Mouse (Mus musculus) lung, embryonic 16.5 days (tissue): ENCODE data around the gene Cdadc1. TPM values are rescaled to one million over a fixed set of nuclear protein-coding genes. Genes with fewer than 3 reads are reported as not detected.

ENCODE experiments used
- ATAC-seq: fragments of 200-750 bp; cut with Nextera tagmentation; 2 replicates; pipeline ENCODE4 v1.8.0; 2017; ENCODE audit warnings: low read depth, mild to moderate bottlenecking, moderate library complexity
- H3K27ac ChIP-seq: fragments of 300-500 bp; sonication (generic); 2 replicates; pipeline ENCODE4 v1.5.1; 2014; ENCODE audit warnings: mild to moderate bottlenecking, control low read depth, low read length
- H3K27me3 ChIP-seq: fragments of 300-500 bp; sonication (generic); 2 replicates; pipeline ENCODE4 v1.6.1; 2014; ENCODE audit warnings: low read depth, low read length, mixed read lengths; ENCODE audit not compliant: control insufficient read depth, insufficient read depth
- H3K36me3 ChIP-seq: fragments of 300-500 bp; sonication (generic); 2 replicates; pipeline ENCODE4 v1.6.1; 2014; ENCODE audit warnings: low read length; ENCODE audit not compliant: control insufficient read depth, insufficient read depth
- H3K4me1 ChIP-seq: fragments of 300-500 bp; sonication (generic); replicated peaks from 2 replicates; pipeline ENCODE4 v1.6.1; 2014; ENCODE audit warnings: low read length, mixed read lengths; ENCODE audit not compliant: control insufficient read depth, insufficient read depth
- H3K4me2 ChIP-seq: fragments of 300-500 bp; sonication (generic); 2 replicates; pipeline ENCODE4 v1.6.1; 2014; ENCODE audit warnings: low read depth, low read length, control low read depth
- H3K4me3 ChIP-seq: fragments of 300-500 bp; sonication (generic); 2 replicates; pipeline ENCODE4 v1.5.1; 2014; ENCODE audit warnings: mild to moderate bottlenecking, low read length, control low read depth
- H3K9ac ChIP-seq: fragments of 300-500 bp; sonication (generic); 2 replicates; pipeline ENCODE4 v1.6.1; 2014; ENCODE audit warnings: low read length, control low read depth
- H3K9me3 ChIP-seq: fragments of 300-500 bp; sonication (generic); 2 replicates; pipeline ENCODE4 v1.6.1; 2016; ENCODE audit warnings: low read length; ENCODE audit not compliant: control insufficient read depth
- WGBS: fragments of 180-500 bp; shearing (Covaris S2); extraction: QIAGEN DNeasy Blood & Tissue Kit; methylation state at CpG from one replicate; pipeline ENCODE4 v1.1.7; 2014; 5-methylcytosine and 5-hydroxymethylcytosine counted together
- polyA plus RNA-seq: library from polyadenylated mRNA; unstranded; fragments of >200 nt; fragmentation: Nextera tagmentation; extraction: Ambion mirVana; gene quantifications from 2 replicates; pipeline ENCODE4 v1.2.1, GENCODE M21; 2015

Gene Cdadc1
- polyA plus RNA-seq = 35.3 and 41.2 TPM in 2 replicates

DNA sequence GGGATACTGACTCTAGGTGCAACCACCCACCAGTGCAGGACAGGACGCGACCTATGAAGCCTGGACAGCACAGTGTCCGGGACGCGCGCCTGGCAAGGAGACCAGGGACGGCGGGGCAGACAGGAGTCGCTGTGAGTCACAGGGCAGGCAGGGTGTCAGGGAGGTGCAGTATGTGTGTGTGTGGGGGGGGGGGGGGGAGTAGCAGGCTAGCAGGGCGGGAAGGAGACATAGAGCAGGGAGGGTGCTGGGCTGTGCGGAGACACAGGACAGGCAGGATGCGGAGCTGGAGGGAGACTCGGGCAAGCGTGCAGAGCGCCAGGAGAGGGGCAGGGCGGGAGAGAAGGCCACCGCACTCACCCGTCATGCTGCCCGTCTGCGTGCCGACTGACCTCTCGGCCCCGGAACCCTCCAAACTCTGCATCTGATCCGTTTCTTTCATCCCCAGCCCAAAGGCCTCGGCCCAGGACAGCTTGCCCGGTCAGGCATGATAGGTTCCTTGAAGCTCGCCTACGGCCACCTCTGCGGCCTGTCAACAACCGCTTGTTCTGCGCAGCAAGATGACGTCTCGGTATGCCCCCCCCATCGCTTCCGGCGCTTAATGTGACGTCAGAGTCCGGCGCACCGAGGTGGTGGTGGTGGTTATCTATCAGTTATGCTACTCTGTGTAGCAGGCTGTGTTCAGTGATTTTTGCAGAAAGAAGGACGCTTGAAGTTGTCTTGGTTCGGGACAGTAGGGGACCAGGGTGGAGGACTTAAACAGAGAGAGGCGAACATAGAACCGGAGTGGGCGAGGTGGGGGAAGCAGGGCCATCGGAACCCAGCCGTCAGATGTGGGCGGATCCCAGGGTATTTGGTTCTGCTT is at the start of gene Cdadc1:
TSS of gene Cdadc1 (minus strand) at position 562 of the 862 bp plus-strand sequence.
- Histone ChIP-seq H3K36me3 (peaks cover 6% of the 10 kb centered on the region), H3K4me1 (peaks cover 11% of the 10 kb centered on the region), H3K27ac (peak within 1 kb of the TSS; percentile 35; the same call in 1 of the 2 replicates), H3K4me3 (peak within 1 kb of the TSS; percentile 81), H3K9me3 (no peaks in the 10 kb centered on the region), H3K9ac (peak within 1 kb of the TSS; percentile 83), H3K27me3 (no peaks in the 10 kb centered on the region), H3K4me2 (peak within 1 kb of the TSS; percentile 83)
- under 1% methylated on average over 37 of the region's 48 CpGs for WGBS
- peak; percentile 91 for ATAC-seq

DNA sequence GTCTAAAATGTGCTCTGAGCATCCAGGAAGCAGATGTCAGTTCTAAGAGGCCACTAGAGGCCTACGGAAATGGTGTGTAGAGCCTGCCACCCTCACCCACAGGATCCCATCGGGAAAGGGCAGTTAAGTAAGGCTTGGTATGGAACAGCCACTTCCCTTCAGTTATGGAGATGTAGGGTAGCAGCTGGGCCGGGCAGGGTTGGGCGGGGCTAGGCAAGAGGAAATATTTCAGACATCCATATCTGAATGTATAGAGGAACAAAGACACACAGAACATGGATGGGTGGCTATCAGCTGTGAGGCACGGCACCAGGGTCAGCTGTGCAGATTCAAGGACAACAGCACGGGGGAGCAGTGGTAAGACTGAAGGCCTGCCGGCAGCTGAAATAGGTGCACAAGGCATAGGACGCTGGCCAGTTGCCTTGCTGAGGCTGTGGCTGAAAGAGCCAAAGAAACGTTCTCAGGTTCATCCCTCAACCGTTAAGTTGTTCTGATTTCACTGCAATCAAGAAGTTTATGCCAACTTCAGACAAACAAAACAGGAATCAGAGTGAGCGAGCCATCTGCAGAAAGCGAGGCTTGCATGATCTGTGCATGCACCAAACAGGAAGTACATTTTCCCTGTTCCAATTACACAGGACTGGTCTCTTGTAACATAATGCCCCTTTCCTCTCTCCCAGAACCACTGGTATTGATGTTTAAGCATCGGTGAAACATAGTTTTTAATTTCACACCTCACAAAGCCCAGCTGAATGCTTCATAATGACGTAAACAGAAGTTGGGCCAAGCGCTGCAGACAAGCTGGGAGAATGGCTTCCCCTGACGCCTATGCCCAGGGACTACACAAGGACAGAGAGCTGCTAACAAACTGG is 49.3 kb upstream of the Cdadc1 start:
- no peak overlapping the region for H3K4me2 ChIP-seq
- H3K9me3 ChIP-seq = no peaks in the 10 kb centered on the region
- no peak for ATAC-seq
- WGBS = 51% methylated on average over 16 of the region's 16 CpGs
- H3K9ac ChIP-seq = no peak overlapping the region
- no peaks in the 10 kb centered on the region for H3K36me3 ChIP-seq
- H3K27me3 ChIP-seq = no peaks in the 10 kb centered on the region
- H3K27ac ChIP-seq = no peak overlapping the region
- H3K4me1 ChIP-seq = peaks cover 3% of the 10 kb centered on the region; the same call in 1 of the 2 replicates
- no peak overlapping the region for H3K4me3 ChIP-seq

DNA sequence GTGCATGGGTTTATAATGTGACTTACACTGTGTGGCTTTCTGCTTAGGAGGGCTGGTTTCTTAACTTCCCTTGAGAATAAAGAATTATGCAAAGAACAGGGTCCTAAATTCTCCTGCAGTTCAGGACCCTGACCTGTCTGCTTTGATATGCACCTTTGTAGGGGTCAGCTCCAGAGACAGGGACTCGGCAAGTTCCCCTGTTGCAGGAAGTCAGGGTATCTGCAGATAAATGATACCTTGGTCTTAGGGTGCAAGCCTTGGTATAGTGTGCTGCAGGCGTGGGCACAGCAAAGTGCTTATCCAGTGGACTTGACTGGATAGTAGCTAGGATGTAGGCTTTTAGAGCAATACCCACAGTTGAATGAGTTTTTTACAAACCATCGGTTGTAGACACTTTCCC is 47.1 kb upstream of the Cdadc1 start:
- H3K4me2 ChIP-seq = no peak overlapping the region
- H3K27me3 ChIP-seq = no peaks in the 10 kb centered on the region
- ATAC-seq = no peak
- no peak overlapping the region for H3K9ac ChIP-seq
- no peak overlapping the region for H3K27ac ChIP-seq
- no peaks in the 10 kb centered on the region for H3K9me3 ChIP-seq
- WGBS = 76% methylated on average over 3 of the region's 3 CpGs
- no peak overlapping the region for H3K4me3 ChIP-seq
- H3K4me1 ChIP-seq = peaks cover 3% of the 10 kb centered on the region; the same call in 1 of the 2 replicates
- no peaks in the 10 kb centered on the region for H3K36me3 ChIP-seq

DNA sequence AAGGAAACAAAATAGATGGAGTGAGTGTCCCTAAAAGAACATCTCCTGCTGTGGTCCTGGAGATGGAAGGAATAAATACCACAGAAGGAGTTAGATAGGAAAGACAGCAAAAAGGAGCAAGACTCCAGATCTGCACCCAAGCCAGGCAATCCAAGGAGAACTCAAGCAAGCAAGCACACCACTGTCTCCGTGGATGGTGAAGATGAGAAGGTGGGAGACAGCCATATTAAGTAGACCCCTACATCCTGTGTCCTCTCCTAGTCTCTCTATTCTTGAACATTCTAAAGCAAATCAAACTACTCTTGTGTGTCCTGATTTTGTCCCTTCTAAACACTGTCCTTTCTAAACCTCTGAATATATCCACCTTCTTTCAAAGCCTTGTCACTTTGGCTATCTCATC is 46.4 kb upstream of the Cdadc1 start:
- Histone ChIP-seq H3K4me2 (no peak overlapping the region), H3K36me3 (no peaks in the 10 kb centered on the region), H3K27ac (no peak overlapping the region), H3K9ac (no peak overlapping the region), H3K27me3 (no peaks in the 10 kb centered on the region), H3K4me1 (peaks cover 8% of the 10 kb centered on the region; the same call in 1 of the 2 replicates), H3K9me3 (no peaks in the 10 kb centered on the region), H3K4me3 (no peak overlapping the region)
- 77% methylated on average over 1 of the region's 1 CpGs for WGBS
- no peak for ATAC-seq

DNA sequence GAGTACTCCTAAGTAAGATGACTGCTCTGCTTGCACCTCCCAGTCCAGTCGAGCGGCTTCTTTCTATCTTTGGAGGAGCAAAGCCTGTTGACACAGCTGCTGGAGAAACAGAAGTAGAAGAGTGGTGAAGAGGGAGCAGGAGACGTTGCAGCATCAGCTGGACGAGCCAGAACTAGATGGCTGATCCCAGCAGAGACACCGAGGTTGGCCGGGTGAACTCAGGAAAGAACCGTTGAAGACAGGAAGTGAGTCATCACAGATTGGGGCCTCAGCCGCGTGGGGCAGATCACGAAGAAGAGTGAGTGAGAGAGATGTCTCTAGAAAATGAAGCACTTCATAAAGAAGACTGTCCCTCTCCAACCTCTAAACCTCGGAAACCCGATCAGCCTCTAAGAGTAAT is 45.8 kb upstream of the Cdadc1 start:
- no peaks in the 10 kb centered on the region for H3K9me3 ChIP-seq
- ATAC-seq = no peak
- no peak overlapping the region for H3K9ac ChIP-seq
- no peak overlapping the region for H3K27ac ChIP-seq
- H3K27me3 ChIP-seq = no peaks in the 10 kb centered on the region
- no peak overlapping the region for H3K4me3 ChIP-seq
- 19% methylated on average over 12 of the region's 12 CpGs for WGBS
- no peak overlapping the region for H3K4me2 ChIP-seq
- peaks cover 10% of the 10 kb centered on the region; the same call in 1 of the 2 replicates for H3K4me1 ChIP-seq
- no peaks in the 10 kb centered on the region for H3K36me3 ChIP-seq

DNA sequence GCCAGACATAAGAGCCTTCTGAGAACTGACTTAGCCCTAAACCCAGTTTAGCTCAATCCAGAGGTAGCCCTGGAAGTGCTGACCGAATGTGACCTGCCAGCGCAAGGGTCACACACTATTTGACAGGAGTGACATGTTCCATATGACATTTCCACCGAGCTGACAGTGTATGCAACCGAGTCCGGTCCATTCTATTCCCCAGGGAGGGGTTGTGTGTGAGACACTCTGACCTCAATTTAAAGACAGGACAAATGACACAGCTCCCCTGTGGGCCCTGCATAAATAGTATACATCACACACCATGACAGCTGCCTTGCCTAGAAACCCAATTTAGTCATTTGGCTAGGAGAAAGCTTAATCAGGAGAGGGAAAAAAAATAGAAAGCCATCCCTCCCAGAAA is 44.1 kb upstream of the Cdadc1 start:
- no peaks in the 10 kb centered on the region for H3K9me3 ChIP-seq
- H3K4me3 ChIP-seq = no peak overlapping the region
- no peak overlapping the region for H3K4me2 ChIP-seq
- H3K4me1 ChIP-seq = peaks cover 10% of the 10 kb centered on the region; the same call in 1 of the 2 replicates
- ATAC-seq = no peak
- H3K36me3 ChIP-seq = no peaks in the 10 kb centered on the region
- H3K27me3 ChIP-seq = no peaks in the 10 kb centered on the region
- WGBS = 35% methylated on average over 5 of the region's 5 CpGs
- H3K9ac ChIP-seq = no peak overlapping the region
- no peak overlapping the region for H3K27ac ChIP-seq

DNA sequence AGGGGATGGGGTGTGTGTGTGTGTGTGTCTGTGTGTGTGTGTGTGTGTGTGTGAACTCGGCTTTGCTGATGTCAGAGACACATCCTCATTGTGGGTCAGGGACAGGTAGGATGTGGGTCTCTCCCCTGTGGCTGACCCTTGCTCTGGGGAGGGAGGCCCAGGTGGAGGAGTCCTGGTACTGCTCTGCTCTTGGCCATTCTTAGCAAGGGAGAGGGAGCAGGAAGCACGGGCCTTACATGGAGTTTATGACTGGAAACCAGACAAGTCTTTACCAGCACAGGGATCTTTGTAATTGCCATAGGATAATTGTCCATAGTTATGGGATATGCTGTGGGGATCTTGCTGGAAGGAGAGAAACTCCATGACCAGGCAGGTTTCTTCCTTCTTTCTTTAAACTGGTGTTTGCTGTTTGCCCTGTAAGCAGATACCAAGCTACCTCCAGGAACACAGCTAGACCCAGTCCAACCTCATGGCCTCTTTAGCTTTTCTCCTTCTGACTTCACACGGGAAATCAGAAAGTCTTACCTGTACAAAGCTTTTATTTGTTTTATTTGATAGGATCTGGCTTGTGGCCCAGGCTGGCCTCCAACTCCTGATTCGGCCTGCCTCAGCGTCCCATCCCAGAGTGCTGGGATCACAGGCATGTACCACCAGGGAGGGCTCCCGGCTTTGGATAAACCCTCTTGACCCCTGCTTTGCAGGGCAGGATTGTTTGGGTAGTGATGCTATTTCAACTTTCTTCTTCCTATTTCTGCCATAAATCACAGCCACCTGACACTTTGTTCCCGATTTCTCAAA is 41.3 kb upstream of the Cdadc1 start:
- Histone ChIP-seq H3K4me2 (no peak overlapping the region), H3K4me1 (peaks cover 10% of the 10 kb centered on the region; the same call in 1 of the 2 replicates), H3K27me3 (no peaks in the 10 kb centered on the region), H3K36me3 (no peaks in the 10 kb centered on the region), H3K9me3 (no peaks in the 10 kb centered on the region), H3K9ac (no peak overlapping the region), H3K4me3 (no peak overlapping the region), H3K27ac (peak overlapping the region; percentile 38; the same call in 1 of the 2 replicates)
- peak; percentile 28; the same call in 1 of the 2 replicates for ATAC-seq
- 32% methylated on average over 7 of the region's 7 CpGs for WGBS

DNA sequence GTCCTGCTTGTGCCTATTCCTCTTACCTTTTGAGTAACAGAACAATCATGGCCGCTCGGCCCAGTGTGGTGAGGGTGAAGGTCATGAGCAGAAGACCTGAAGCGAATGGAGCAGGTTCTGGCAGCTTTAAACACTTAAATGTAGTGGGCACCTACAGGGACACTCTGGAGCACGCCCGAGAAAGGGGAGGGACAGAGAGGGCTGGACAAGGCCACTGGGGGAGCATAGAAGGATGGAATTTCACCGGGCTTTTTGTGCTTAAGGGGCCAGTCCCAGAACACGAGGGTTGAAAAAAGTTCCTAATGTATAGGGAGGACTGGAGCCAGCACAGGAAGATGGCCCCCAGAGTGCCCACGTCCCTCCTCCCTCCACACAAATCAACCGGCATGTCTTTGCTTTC is 36.2 kb upstream of the Cdadc1 start:
- Histone ChIP-seq H3K9me3 (no peaks in the 10 kb centered on the region), H3K4me2 (no peak overlapping the region), H3K4me1 (peaks cover 2% of the 10 kb centered on the region; the same call in 1 of the 2 replicates), H3K27me3 (no peaks in the 10 kb centered on the region), H3K9ac (no peak overlapping the region), H3K27ac (no peak overlapping the region), H3K4me3 (no peak overlapping the region), H3K36me3 (no peaks in the 10 kb centered on the region)
- ATAC-seq = no peak
- WGBS = 72% methylated on average over 9 of the region's 9 CpGs
